Mouse (Mus musculus) intestine, embryonic 16.5 days (tissue): Measurements from ENCODE around the gene Jmjd6. TPM values are rescaled to one million over a fixed set of nuclear protein-coding genes. Genes with fewer than 3 reads are reported as not detected.

ENCODE experiments used
- ATAC-seq: fragments of 200-750 bp; cut with Nextera tagmentation; 2 replicates; pipeline ENCODE4 v1.8.0; 2017; ENCODE audit warnings: moderate TSS enrichment, moderate library complexity
- H3K27ac ChIP-seq: fragments of 300-500 bp; sonication (generic); 2 replicates; pipeline ENCODE4 v1.5.1; 2014; ENCODE audit warnings: mild to moderate bottlenecking, low read length
- H3K27me3 ChIP-seq: fragments of 300-500 bp; sonication (generic); replicated peaks from 2 replicates; pipeline ENCODE4 v1.6.1; 2014; ENCODE audit warnings: low read length, control low read depth, mixed read lengths; ENCODE audit not compliant: control insufficient read depth, insufficient read depth
- H3K36me3 ChIP-seq: fragments of 300-500 bp; sonication (generic); 2 replicates; pipeline ENCODE4 v1.6.1; 2014; ENCODE audit warnings: low read length, control low read depth; ENCODE audit not compliant: control insufficient read depth, insufficient read depth
- H3K4me1 ChIP-seq: fragments of 300-500 bp; sonication (generic); 2 replicates; pipeline ENCODE4 v1.6.1; 2014; ENCODE audit warnings: low read length, control low read depth, mixed read lengths; ENCODE audit not compliant: control insufficient read depth, insufficient read depth
- H3K4me2 ChIP-seq: fragments of 300-500 bp; sonication (generic); 2 replicates; pipeline ENCODE4 v1.6.1; 2014; ENCODE audit warnings: low read depth, low read length, control low read depth
- H3K4me3 ChIP-seq: fragments of 300-500 bp; sonication (generic); 2 replicates; pipeline ENCODE4 v1.5.1; 2014; ENCODE audit warnings: mild to moderate bottlenecking, low read length
- H3K9ac ChIP-seq: fragments of 300-500 bp; sonication (generic); 2 replicates; pipeline ENCODE4 v1.6.1; 2014; ENCODE audit warnings: low read depth, low read length
- H3K9me3 ChIP-seq: fragments of 300-500 bp; sonication (generic); 2 replicates; pipeline ENCODE4 v1.6.1; 2016; ENCODE audit warnings: low read length, control low read depth; ENCODE audit not compliant: control insufficient read depth
- WGBS: fragments of 180-500 bp; shearing (Covaris S2); extraction: QIAGEN DNeasy Blood & Tissue Kit; methylation state at CpG from one replicate; pipeline ENCODE4 v1.1.7; 2014; 5-methylcytosine and 5-hydroxymethylcytosine counted together
- polyA plus RNA-seq: library from polyadenylated mRNA; unstranded; fragments of >200 nt; fragmentation: Nextera tagmentation; extraction: Ambion mirVana; gene quantifications from 2 replicates; pipeline ENCODE4 v1.2.1, GENCODE M21; 2015

Gene Jmjd6
- polyA plus RNA-seq, 1 experiment from 2014 or later, result 86.7 TPM

- no peak for ATAC-seq
- Histone ChIP-seq H3K4me1 (peaks cover 59% of the 10 kb centered on the region), H3K4me3 (no peak overlapping the region), H3K27ac (peak overlapping the region; percentile 7; the same call in 1 of the 2 replicates), H3K36me3 (no peaks in the 10 kb centered on the region), H3K9ac (peak overlapping the region; percentile 17; the same call in 1 of the 2 replicates), H3K27me3 (no peaks in the 10 kb centered on the region), H3K4me2 (no peak overlapping the region), H3K9me3 (no peaks in the 10 kb centered on the region)
- WGBS, result 60% methylated on average over 13 of the region's 13 CpGs
Measured at GRCm38 (mm10) chr11:116821057-116821940, 21.9 kb downstream of the Jmjd6 start.

- ATAC-seq, result no peak
- 77% methylated on average over 5 of the region's 5 CpGs for WGBS
- H3K4me2 ChIP-seq, result no peak overlapping the region
Measured at GRCm38 (mm10) chr11:116819932-116820593, 23.2 kb downstream of the Jmjd6 start.

GRCm38 (mm10) chr11:116818722-116819121, 24.5 kb downstream of the Jmjd6 start:
- H3K36me3 ChIP-seq, result no peaks in the 10 kb centered on the region
- 27% methylated on average over 8 of the region's 8 CpGs for WGBS
- peak overlapping the region; percentile 29 for H3K9ac ChIP-seq
- H3K9me3 ChIP-seq, result no peaks in the 10 kb centered on the region
- peaks cover 67% of the 10 kb centered on the region for H3K4me1 ChIP-seq
- H3K27me3 ChIP-seq, result no peaks in the 10 kb centered on the region
- H3K27ac ChIP-seq, result peak overlapping the region; percentile 77
- H3K4me2 ChIP-seq, result peak overlapping the region; percentile 19; the same call in 1 of the 2 replicates
- peak; percentile 87 for ATAC-seq
- H3K4me3 ChIP-seq, result no peak overlapping the region

More at GRCm38 (mm10) chr11:116819932-116820593, 23.2 kb downstream of the Jmjd6 start:
- H3K4me3 ChIP-seq, result no peak overlapping the region
- H3K36me3 ChIP-seq, result no peaks in the 10 kb centered on the region
- peak overlapping the region; percentile 77; the same call in 1 of the 2 replicates for H3K27ac ChIP-seq
- H3K4me1 ChIP-seq, result peaks cover 56% of the 10 kb centered on the region
- no peaks in the 10 kb centered on the region for H3K9me3 ChIP-seq
- H3K9ac ChIP-seq, result no peak overlapping the region
- no peaks in the 10 kb centered on the region for H3K27me3 ChIP-seq

GRCm38 (mm10) chr11:116817567-116817966, 25.7 kb downstream of the Jmjd6 start:
- Histone ChIP-seq H3K9me3 (no peaks in the 10 kb centered on the region), H3K4me1 (peaks cover 79% of the 10 kb centered on the region), H3K27ac (no peak overlapping the region), H3K27me3 (no peaks in the 10 kb centered on the region), H3K4me2 (no peak overlapping the region), H3K9ac (no peak overlapping the region), H3K4me3 (no peak overlapping the region), H3K36me3 (no peaks in the 10 kb centered on the region)
- 94% methylated on average over 5 of the region's 5 CpGs for WGBS
- ATAC-seq, result no peak

GRCm38 (mm10) chr11:116816769-116817168, 26.5 kb downstream of the Jmjd6 start:
- Histone ChIP-seq H3K4me1 (peaks cover 75% of the 10 kb centered on the region), H3K9ac (no peak overlapping the region), H3K27me3 (no peaks in the 10 kb centered on the region), H3K27ac (no peak overlapping the region), H3K4me3 (no peak overlapping the region), H3K36me3 (no peaks in the 10 kb centered on the region), H3K4me2 (no peak overlapping the region), H3K9me3 (no peaks in the 10 kb centered on the region)
- WGBS, result 73% methylated on average over 5 of the region's 5 CpGs
- ATAC-seq, result no peak

- Histone ChIP-seq H3K27me3 (no peaks in the 10 kb centered on the region), H3K9me3 (no peaks in the 10 kb centered on the region), H3K36me3 (no peaks in the 10 kb centered on the region; the same call in 1 of the 2 replicates), H3K4me1 (peaks cover 71% of the 10 kb centered on the region), H3K27ac (peak overlapping the region; percentile 90), H3K4me2 (no peak overlapping the region), H3K9ac (peak overlapping the region; percentile 50), H3K4me3 (no peak overlapping the region)
- ATAC-seq, result no peak
- 32% methylated on average over 7 of the region's 7 CpGs for WGBS
Measured at GRCm38 (mm10) chr11:116814884-116815415, 28.3 kb downstream of the Jmjd6 start.

GRCm38 (mm10) chr11:116814076-116814883, 29.0 kb downstream of the Jmjd6 start:
- Histone ChIP-seq H3K27ac (peak overlapping the region; percentile 90), H3K9me3 (no peaks in the 10 kb centered on the region), H3K27me3 (no peaks in the 10 kb centered on the region), H3K4me2 (no peak overlapping the region), H3K4me3 (no peak overlapping the region), H3K4me1 (peaks cover 65% of the 10 kb centered on the region), H3K36me3 (no peaks in the 10 kb centered on the region; the same call in 1 of the 2 replicates), H3K9ac (peak overlapping the region; percentile 50)
- peak; percentile 12; the same call in 1 of the 2 replicates for ATAC-seq
- WGBS, result 25% methylated on average over 20 of the region's 20 CpGs

GRCm38 (mm10) chr11:116813610-116814009, 29.6 kb downstream of the Jmjd6 start:
- H3K4me1 ChIP-seq, result peaks cover 59% of the 10 kb centered on the region
- 77% methylated on average over 13 of the region's 13 CpGs for WGBS
- ATAC-seq, result no peak

More at GRCm38 (mm10) chr11:116813610-116814009, 29.6 kb downstream of the Jmjd6 start:
- Histone ChIP-seq H3K4me2 (no peak overlapping the region), H3K4me3 (no peak overlapping the region), H3K27me3 (no peaks in the 10 kb centered on the region), H3K9ac (peak overlapping the region; percentile 50; the same call in 1 of the 2 replicates), H3K36me3 (no peaks in the 10 kb centered on the region; the same call in 1 of the 2 replicates), H3K9me3 (no peaks in the 10 kb centered on the region), H3K27ac (peak overlapping the region; percentile 90)
